Mouse (Mus musculus) ES-Bruce4 (cell line): ENCODE results near the gene Tsc1. TPM values are rescaled to one million over a fixed set of nuclear protein-coding genes. Genes with fewer than 3 reads are reported as not detected.

Experiments used
- H3K27ac ChIP-seq: 2 replicates; pipeline ENCODE4 v1.5.1; 2012; ENCODE audit warnings: low read length, inconsistent platforms; ENCODE audit not compliant: insufficient read depth
- H3K27me3 ChIP-seq: 2 replicates; pipeline ENCODE4 v1.6.1; 2012; ENCODE audit warnings: mild to moderate bottlenecking, low read length, inconsistent platforms; ENCODE audit not compliant: control insufficient read depth, poor library complexity, insufficient read depth, severe bottlenecking
- H3K36me3 ChIP-seq: 2 replicates; pipeline ENCODE4 v1.6.1; 2012; ENCODE audit warnings: inconsistent platforms, mild to moderate bottlenecking, low read length, moderate library complexity; ENCODE audit not compliant: control insufficient read depth, poor library complexity, insufficient read depth, severe bottlenecking
- H3K4me1 ChIP-seq: one replicate; pipeline ENCODE4 v1.8.1; 2011; ENCODE audit warnings: low read length; ENCODE audit not compliant: control insufficient read depth, insufficient read depth
- H3K4me3 ChIP-seq: 2 replicates; pipeline ENCODE4 v1.5.1; 2011; ENCODE audit warnings: low read depth, mild to moderate bottlenecking, low read length
- H3K9ac ChIP-seq: 2 replicates; pipeline ENCODE4 v1.6.1; 2012; ENCODE audit warnings: low read depth, mild to moderate bottlenecking, inconsistent platforms; ENCODE audit not compliant: poor library complexity, severe bottlenecking
- H3K9me3 ChIP-seq: replicated peaks from 2 replicates; pipeline ENCODE4 v1.6.1; 2012; ENCODE audit warnings: mild to moderate bottlenecking, low read length, inconsistent platforms; ENCODE audit not compliant: control insufficient read depth, poor library complexity, insufficient read depth, severe bottlenecking
- CTCF ChIP-seq: IDR thresholded peaks from one replicate; pipeline ENCODE4 v1.8.1; 2011; ENCODE audit warnings: low read depth, low read length
- EP300 ChIP-seq: IDR thresholded peaks from 2 replicates; pipeline ENCODE4 v1.6.1; 2011; ENCODE audit warnings: low read depth, low read length; ENCODE audit not compliant: insufficient read depth
- POLR2A ChIP-seq: IDR thresholded peaks from one replicate; pipeline ENCODE4 v1.8.1; 2011; ENCODE audit warnings: low read length; ENCODE audit not compliant: insufficient read depth
- polyA plus RNA-seq: library from polyadenylated mRNA; stranded (reverse); fragments of >200 nt; gene quantifications from 2 replicates; pipeline ENCODE4 v1.2.4, GENCODE M21; 2011; ENCODE audit warnings: low read depth; ENCODE audit not compliant: missing spikeins, insufficient read depth, insufficient read length

The Tsc1 gene
- polyA plus RNA-seq: 26.9 and 32.5 TPM in 2 replicates

DNA sequence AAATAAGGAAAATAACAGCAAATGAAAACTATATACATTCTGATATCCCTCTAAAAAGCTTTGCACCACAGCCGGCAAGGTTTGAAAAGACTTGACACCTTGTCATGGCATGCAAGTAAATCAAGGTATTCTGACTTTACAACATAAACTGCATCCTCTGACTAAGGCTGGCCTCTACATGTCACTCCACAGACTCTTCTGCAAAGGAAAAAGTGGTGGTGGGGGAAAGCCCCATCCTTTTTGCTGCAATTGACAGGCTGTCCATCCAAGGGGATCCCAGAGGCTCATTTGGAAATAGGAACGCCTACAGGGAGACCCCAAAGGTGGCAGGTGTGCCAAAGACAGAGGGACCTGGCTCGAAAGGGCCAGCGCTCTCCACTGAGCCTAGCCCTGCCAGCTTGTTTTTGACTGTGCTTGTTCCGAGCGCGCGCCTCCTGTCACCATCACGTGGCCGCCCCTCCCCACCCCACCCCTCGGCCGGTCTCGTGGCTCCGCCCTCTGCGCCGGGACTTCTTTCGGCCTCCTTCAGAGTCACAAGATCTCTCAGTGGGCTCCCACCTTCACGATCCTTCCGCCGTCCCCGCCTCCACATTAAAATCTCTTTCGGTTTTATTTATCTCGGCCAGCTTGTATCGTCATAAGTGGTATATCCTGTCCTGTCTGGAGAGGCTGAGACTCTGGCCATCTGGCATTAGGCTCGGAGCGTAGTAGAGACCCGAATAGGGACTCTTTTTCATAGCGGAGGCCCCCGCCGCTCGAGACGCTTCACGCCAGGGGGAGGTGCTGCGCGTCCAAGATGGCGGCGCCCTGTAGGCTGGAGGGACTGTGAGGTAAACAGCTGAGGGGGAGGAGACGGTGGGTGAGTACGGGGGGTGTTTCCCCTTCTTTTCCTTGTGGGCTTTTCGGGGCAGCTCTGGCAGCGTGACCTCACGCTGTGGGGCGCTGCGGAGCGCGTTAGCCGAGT, at the start of gene Tsc1:
Gene Tsc1 (plus strand): TSS at position 768 of the 964 bp plus-strand sequence.
- Histone ChIP-seq H3K27ac (peak within 1 kb of the TSS; percentile 58; the same call in 1 of the 2 replicates), H3K9me3 (no peaks in the 10 kb centered on the region), H3K4me1 (no peaks in the 10 kb centered on the region), H3K4me3 (peak within 1 kb of the TSS; percentile 71), H3K9ac (peak within 1 kb of the TSS; percentile 92), H3K27me3 (no peaks in the 10 kb centered on the region), H3K36me3 (no peaks in the 10 kb centered on the region)
- TF ChIP-seq POLR2A: peak; percentile 58
- TF ChIP-seq EP300: peak; percentile 55; the same call in 1 of the 2 replicates
- no peak for TF ChIP-seq CTCF

- no peak overlapping the region for H3K9ac ChIP-seq
- no peaks in the 10 kb centered on the region for H3K4me1 ChIP-seq
- no peaks in the 10 kb centered on the region for H3K27me3 ChIP-seq
- H3K4me3 ChIP-seq: no peak overlapping the region
- no peaks in the 10 kb centered on the region for H3K36me3 ChIP-seq
- no peak overlapping the region for H3K27ac ChIP-seq
- TF ChIP-seq EP300 (no peak), POLR2A (no peak), CTCF (no peak)
- H3K9me3 ChIP-seq: no peaks in the 10 kb centered on the region
Measured at GRCm38 (mm10) chr2:28591479-28591878, 49.5 kb upstream of the Tsc1 start.

GRCm38 (mm10) chr2:28592809-28593208, 48.2 kb upstream of the Tsc1 start:
- no peak overlapping the region for H3K4me3 ChIP-seq
- H3K27me3 ChIP-seq: no peaks in the 10 kb centered on the region
- no peak overlapping the region for H3K27ac ChIP-seq
- TF ChIP-seq CTCF: peak; percentile 98
- no peak for TF ChIP-seq POLR2A
- H3K9me3 ChIP-seq: no peaks in the 10 kb centered on the region
- no peaks in the 10 kb centered on the region for H3K36me3 ChIP-seq
- H3K9ac ChIP-seq: no peak overlapping the region
- no peaks in the 10 kb centered on the region for H3K4me1 ChIP-seq

- Histone ChIP-seq H3K9ac (no peak overlapping the region), H3K4me1 (no peaks in the 10 kb centered on the region), H3K4me3 (no peak overlapping the region), H3K27me3 (no peaks in the 10 kb centered on the region), H3K36me3 (no peaks in the 10 kb centered on the region), H3K27ac (no peak overlapping the region), H3K9me3 (no peaks in the 10 kb centered on the region)
- no peak for TF ChIP-seq CTCF
Measured at GRCm38 (mm10) chr2:28596021-28596420, 45.0 kb upstream of the Tsc1 start.

DNA sequence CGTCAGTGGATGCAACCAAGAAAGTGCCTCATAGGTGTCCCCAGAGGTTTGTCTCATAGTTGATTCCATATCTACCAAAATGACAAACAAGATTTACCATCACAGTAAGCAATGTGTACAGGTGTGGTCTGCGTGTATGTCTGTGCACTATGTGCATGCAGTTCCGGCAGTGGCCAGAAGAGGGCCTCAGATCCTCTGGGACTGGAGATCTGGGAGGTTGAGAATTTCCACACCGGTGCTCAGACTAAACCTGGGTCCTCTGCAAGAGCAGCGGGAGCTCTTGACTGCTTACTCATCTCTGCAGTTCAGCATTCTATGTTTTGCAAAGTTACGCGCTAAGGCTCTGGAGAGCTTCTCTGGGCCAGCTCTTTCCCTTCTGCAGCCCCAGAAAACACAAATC, 44.0 kb upstream of the Tsc1 start:
- TF ChIP-seq EP300 (no peak), CTCF (peak; percentile 73)

GRCm38 (mm10) chr2:28597733-28598547, 43.1 kb upstream of the Tsc1 start:
- TF ChIP-seq POLR2A: no peak

More for the DNA sequence above, 44.0 kb upstream of the Tsc1 start:
- Histone ChIP-seq H3K27me3 (no peaks in the 10 kb centered on the region), H3K4me1 (no peaks in the 10 kb centered on the region), H3K9ac (no peak overlapping the region), H3K4me3 (no peak overlapping the region), H3K9me3 (no peaks in the 10 kb centered on the region), H3K36me3 (no peaks in the 10 kb centered on the region), H3K27ac (no peak overlapping the region)

More at GRCm38 (mm10) chr2:28597733-28598547, 43.1 kb upstream of the Tsc1 start:
- Histone ChIP-seq H3K9me3 (no peaks in the 10 kb centered on the region), H3K4me1 (no peaks in the 10 kb centered on the region), H3K9ac (no peak overlapping the region), H3K27ac (no peak overlapping the region), H3K36me3 (no peaks in the 10 kb centered on the region), H3K27me3 (no peaks in the 10 kb centered on the region), H3K4me3 (no peak overlapping the region)
